Mouse (Mus musculus) midbrain, embryonic 12.5 days (tissue): ENCODE measurements around the gene Fgf4. TPM values are rescaled to one million over a fixed set of nuclear protein-coding genes. Genes with fewer than 3 reads are reported as not detected.

Experiments
- ATAC-seq: fragments of 200-750 bp; cut with Nextera tagmentation; 2 replicates; pipeline ENCODE4 v1.8.0; 2017; ENCODE audit warnings: low read depth, moderate TSS enrichment, moderate library complexity; ENCODE audit not compliant: low FRiP score
- H3K27ac ChIP-seq: fragments of 300-500 bp; sonication (generic); replicated peaks from 2 replicates; pipeline ENCODE4 v1.5.1; 2016; ENCODE audit warnings: mild to moderate bottlenecking
- H3K27me3 ChIP-seq: fragments of 300-500 bp; sonication (generic); 2 replicates; pipeline ENCODE4 v1.6.1; 2016; ENCODE audit warnings: mild to moderate bottlenecking
- H3K36me3 ChIP-seq: fragments of 300-500 bp; sonication (generic); 2 replicates; pipeline ENCODE4 v1.6.1; 2016
- H3K4me1 ChIP-seq: fragments of 300-500 bp; sonication (generic); 2 replicates; pipeline ENCODE4 v1.6.1; 2016
- H3K4me2 ChIP-seq: fragments of 300-500 bp; sonication (generic); replicated peaks from 2 replicates; pipeline ENCODE4 v1.6.1; 2016; ENCODE audit warnings: mild to moderate bottlenecking, moderate library complexity
- H3K4me3 ChIP-seq: fragments of 300-500 bp; sonication (generic); 2 replicates; pipeline ENCODE4 v1.5.1; 2016; ENCODE audit warnings: mild to moderate bottlenecking
- H3K9ac ChIP-seq: fragments of 300-500 bp; sonication (generic); replicated peaks from 2 replicates; pipeline ENCODE4 v1.6.1; 2016; ENCODE audit warnings: mild to moderate bottlenecking, moderate library complexity
- H3K9me3 ChIP-seq: fragments of 300-500 bp; sonication (generic); 2 replicates; pipeline ENCODE4 v1.6.1; 2016; ENCODE audit warnings: mild to moderate bottlenecking
- WGBS: fragments of 180-500 bp; shearing (Covaris S2); methylation state at CpG from one replicate; pipeline ENCODE4 v1.1.7; 2016; 5-methylcytosine and 5-hydroxymethylcytosine counted together
- polyA plus RNA-seq: library from polyadenylated mRNA; unstranded; fragments of >200 nt; fragmentation: Nextera tagmentation; extraction: Ambion mirVana; gene quantifications from 2 replicates; pipeline ENCODE4 v1.2.1, GENCODE M21; 2016

The Fgf4 gene
- polyA plus RNA-seq = not detected in 2 replicates

DNA sequence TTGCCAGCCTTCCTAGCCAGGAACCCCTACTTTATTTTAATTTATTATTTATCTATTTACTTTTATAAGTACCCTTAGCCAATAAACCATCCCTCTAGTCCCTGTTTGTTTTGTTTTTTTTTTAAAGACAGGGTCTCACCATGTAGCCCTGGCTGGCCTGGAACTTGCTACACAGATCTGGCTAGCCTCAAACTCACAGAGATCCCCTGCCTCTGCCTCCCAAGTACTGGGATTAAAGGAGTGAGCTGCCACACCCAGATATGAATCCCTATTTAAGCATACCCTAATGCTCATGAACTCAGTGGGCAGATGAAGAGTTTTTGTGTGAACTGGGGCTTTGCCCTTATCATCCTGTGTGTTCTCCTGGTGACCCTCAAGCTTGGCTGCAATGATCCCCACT is at the start of gene Fgf4:
TSS of gene Fgf4 (plus strand) at position 301 of the 400 bp plus-strand sequence.
- Histone ChIP-seq H3K27ac (no peak within 1 kb of the TSS), H3K9me3 (no peaks in the 10 kb centered on the region), H3K9ac (no peak within 1 kb of the TSS), H3K27me3 (peaks cover 34% of the 10 kb centered on the region), H3K4me3 (no peak within 1 kb of the TSS), H3K36me3 (no peaks in the 10 kb centered on the region), H3K4me1 (no peaks in the 10 kb centered on the region), H3K4me2 (no peak within 1 kb of the TSS)
- ATAC-seq = no peak

DNA sequence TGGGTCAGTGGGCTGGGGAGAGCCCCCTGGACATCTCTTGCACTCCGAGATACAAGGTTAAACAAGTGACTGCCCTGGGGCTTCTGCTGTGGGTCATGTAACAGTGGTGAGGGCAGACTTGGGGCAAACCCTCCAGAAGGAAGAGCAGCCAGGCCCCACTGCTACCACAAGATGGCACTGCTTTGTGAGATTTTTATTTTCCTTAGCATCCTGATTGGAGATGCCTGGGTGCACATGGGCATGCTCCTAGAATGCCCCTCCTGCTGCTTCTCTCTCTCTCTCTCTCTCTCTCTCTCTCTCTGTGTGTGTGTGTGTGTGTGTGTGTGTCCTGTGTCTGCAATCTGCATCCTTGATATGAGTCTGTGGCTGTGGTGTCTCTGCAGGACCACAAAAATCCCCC is 48.7 kb upstream of the Fgf4 start:
- H3K9ac ChIP-seq = no peak overlapping the region
- no peak overlapping the region for H3K27ac ChIP-seq
- peaks cover 17% of the 10 kb centered on the region; the same call in 1 of the 2 replicates for H3K4me1 ChIP-seq
- 33% methylated on average over 1 of the region's 1 CpGs for WGBS
- no peak overlapping the region for H3K4me3 ChIP-seq
- H3K9me3 ChIP-seq = no peaks in the 10 kb centered on the region
- ATAC-seq = no peak
- peaks cover 21% of the 10 kb centered on the region for H3K27me3 ChIP-seq
- H3K36me3 ChIP-seq = no peaks in the 10 kb centered on the region
- H3K4me2 ChIP-seq = no peak overlapping the region

GRCm38 (mm10) chr7:144807036-144807435 is 40.1 kb upstream of the Fgf4 start:
- Histone ChIP-seq H3K4me3 (no peak overlapping the region), H3K9ac (no peak overlapping the region), H3K27ac (no peak overlapping the region), H3K27me3 (peaks cover 7% of the 10 kb centered on the region; the same call in 1 of the 2 replicates), H3K9me3 (no peaks in the 10 kb centered on the region), H3K4me1 (no peaks in the 10 kb centered on the region), H3K4me2 (no peak overlapping the region), H3K36me3 (no peaks in the 10 kb centered on the region)
- no peak for ATAC-seq
- WGBS = 71% methylated on average over 5 of the region's 6 CpGs

- peaks cover 7% of the 10 kb centered on the region; the same call in 1 of the 2 replicates for H3K27me3 ChIP-seq
- no peaks in the 10 kb centered on the region for H3K36me3 ChIP-seq
- no peaks in the 10 kb centered on the region for H3K4me1 ChIP-seq
- no peak overlapping the region for H3K4me2 ChIP-seq
- H3K27ac ChIP-seq = no peak overlapping the region
- 77% methylated on average over 4 of the region's 4 CpGs for WGBS
- H3K4me3 ChIP-seq = no peak overlapping the region
- ATAC-seq = no peak
- H3K9ac ChIP-seq = no peak overlapping the region
- H3K9me3 ChIP-seq = no peaks in the 10 kb centered on the region
Measured at GRCm38 (mm10) chr7:144807976-144808577, 39.1 kb upstream of the Fgf4 start.

- H3K4me2 ChIP-seq = no peak overlapping the region
- no peaks in the 10 kb centered on the region for H3K9me3 ChIP-seq
- H3K27ac ChIP-seq = no peak overlapping the region
- WGBS = 43% methylated on average over 4 of the region's 4 CpGs
- H3K9ac ChIP-seq = no peak overlapping the region
- H3K36me3 ChIP-seq = no peaks in the 10 kb centered on the region
- 0 out of 2 replicates have a peak, but pooled peaks cover 5% of the 10 kb centered on the region for H3K27me3 ChIP-seq
- peaks cover 6% of the 10 kb centered on the region; the same call in 1 of the 2 replicates for H3K4me1 ChIP-seq
- H3K4me3 ChIP-seq = no peak overlapping the region
- no peak for ATAC-seq
Measured at GRCm38 (mm10) chr7:144811521-144811920, 35.6 kb upstream of the Fgf4 start.

DNA sequence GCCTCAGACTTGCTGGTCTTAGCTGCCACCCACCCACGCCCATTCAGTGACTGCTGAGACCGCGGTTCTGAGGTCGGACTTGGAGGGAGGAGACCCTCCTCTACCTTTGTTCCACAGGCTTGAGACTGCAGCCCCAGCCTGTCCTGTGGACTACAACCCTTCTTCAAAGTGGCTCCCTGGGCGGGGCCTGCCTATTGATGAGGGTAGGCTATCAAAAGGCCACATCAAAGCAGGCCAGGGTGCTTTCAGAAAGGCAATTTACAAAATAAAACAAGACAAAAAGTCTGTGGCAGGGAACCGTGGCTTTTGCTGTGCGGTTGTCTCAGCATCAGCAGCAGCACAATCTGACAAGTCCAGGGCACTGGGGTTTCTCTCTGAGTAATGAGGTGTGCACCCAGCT is 25.3 kb upstream of the Fgf4 start:
- no peak for ATAC-seq
- Histone ChIP-seq H3K9ac (no peak overlapping the region), H3K4me2 (no peak overlapping the region), H3K36me3 (no peaks in the 10 kb centered on the region), H3K4me1 (peaks cover 11% of the 10 kb centered on the region), H3K9me3 (peaks cover 5% of the 10 kb centered on the region; the same call in 1 of the 2 replicates), H3K27me3 (peaks cover 19% of the 10 kb centered on the region), H3K27ac (no peak overlapping the region), H3K4me3 (no peak overlapping the region)
- 32% methylated on average over 7 of the region's 7 CpGs for WGBS

- 91% methylated on average over 2 of the region's 2 CpGs for WGBS
- H3K9ac ChIP-seq = no peak overlapping the region
- ATAC-seq = no peak
- H3K27me3 ChIP-seq = peaks cover 22% of the 10 kb centered on the region
- no peaks in the 10 kb centered on the region for H3K9me3 ChIP-seq
- no peak overlapping the region for H3K4me3 ChIP-seq
- no peak overlapping the region for H3K27ac ChIP-seq
- H3K4me1 ChIP-seq = peaks cover 11% of the 10 kb centered on the region
- no peaks in the 10 kb centered on the region for H3K36me3 ChIP-seq
- no peak overlapping the region for H3K4me2 ChIP-seq
Measured at GRCm38 (mm10) chr7:144823988-144824387, 23.2 kb upstream of the Fgf4 start.

GRCm38 (mm10) chr7:144828369-144828768 is 18.8 kb upstream of the Fgf4 start:
- ATAC-seq = no peak
- H3K27me3 ChIP-seq = peaks cover 39% of the 10 kb centered on the region
- 45% methylated on average over 11 of the region's 11 CpGs for WGBS
- H3K27ac ChIP-seq = no peak overlapping the region
- no peak overlapping the region for H3K4me2 ChIP-seq
- peaks cover 8% of the 10 kb centered on the region for H3K4me1 ChIP-seq
- H3K9ac ChIP-seq = no peak overlapping the region
- H3K4me3 ChIP-seq = no peak overlapping the region
- no peaks in the 10 kb centered on the region for H3K9me3 ChIP-seq
- no peaks in the 10 kb centered on the region for H3K36me3 ChIP-seq

DNA sequence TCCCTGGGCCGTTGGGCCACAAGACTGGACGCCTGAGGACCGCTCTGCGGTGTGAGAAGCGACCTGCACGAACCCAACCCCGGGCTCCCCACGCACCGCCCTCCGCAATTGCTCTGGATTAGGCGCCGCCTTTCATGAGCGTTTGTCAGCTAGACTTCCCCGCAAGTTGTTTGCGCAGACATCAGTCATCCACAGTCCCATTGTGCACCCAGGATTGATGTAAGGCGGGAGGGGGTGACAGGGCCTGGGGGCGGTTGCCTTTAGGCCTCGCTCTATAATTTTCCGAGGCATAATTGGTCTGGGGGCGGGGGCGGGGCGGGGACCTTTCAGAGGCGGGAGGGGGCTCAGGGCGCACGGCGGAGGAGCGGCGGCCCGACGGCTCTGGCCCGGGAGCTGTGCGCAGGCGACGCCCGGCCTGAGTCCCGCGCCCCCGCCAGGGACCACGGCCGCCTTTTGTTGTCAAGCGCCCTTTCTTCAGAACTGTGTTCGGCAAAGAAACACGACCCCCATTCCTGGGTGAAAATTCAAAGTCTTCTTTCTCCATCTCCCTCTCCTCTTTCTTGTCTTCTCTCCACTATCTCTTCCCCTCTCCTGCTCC is 9.2 kb upstream of the Fgf4 start, which contains the start of gene Fgf3:
TSS of gene Fgf3 (plus strand) at position 193 of the 598 bp plus-strand sequence.
- Histone ChIP-seq H3K36me3 (no peaks in the 10 kb centered on the region), H3K27ac (no peak within 1 kb of the TSS), H3K27me3 (peaks cover 98% of the 10 kb centered on the region), H3K4me3 (peak within 1 kb of the TSS; percentile 42), H3K9me3 (no peaks in the 10 kb centered on the region), H3K4me2 (peak within 1 kb of the TSS; percentile 59), H3K4me1 (peaks cover 18% of the 10 kb centered on the region), H3K9ac (peak within 1 kb of the TSS; percentile 32; the same call in 1 of the 2 replicates)
- ATAC-seq = no peak
- 2% methylated on average over 43 of the region's 43 CpGs for WGBS

GRCm38 (mm10) chr7:144838522-144839503 is 8.4 kb upstream of the Fgf4 start:
- no peak overlapping the region for H3K27ac ChIP-seq
- no peak for ATAC-seq

GRCm38 (mm10) chr7:144846158-144846557 is 1.0 kb upstream of the Fgf4 start:
- no peak overlapping the region for H3K4me2 ChIP-seq
- H3K9ac ChIP-seq = no peak overlapping the region
- no peaks in the 10 kb centered on the region for H3K36me3 ChIP-seq
- H3K4me3 ChIP-seq = no peak overlapping the region
- peaks cover 38% of the 10 kb centered on the region for H3K27me3 ChIP-seq
- WGBS = 25% methylated on average over 4 of the region's 4 CpGs
- ATAC-seq = no peak
- H3K9me3 ChIP-seq = no peaks in the 10 kb centered on the region
- H3K4me1 ChIP-seq = no peaks in the 10 kb centered on the region
- H3K27ac ChIP-seq = no peak overlapping the region

More at GRCm38 (mm10) chr7:144838522-144839503, 8.4 kb upstream of the Fgf4 start:
- Histone ChIP-seq H3K9me3 (no peaks in the 10 kb centered on the region), H3K4me2 (peak overlapping the region; percentile 59), H3K9ac (peak overlapping the region; percentile 32; the same call in 1 of the 2 replicates), H3K36me3 (no peaks in the 10 kb centered on the region), H3K4me3 (peak overlapping the region; percentile 42), H3K4me1 (peaks cover 18% of the 10 kb centered on the region), H3K27me3 (peaks cover 96% of the 10 kb centered on the region)
- WGBS = under 1% methylated on average over 93 of the region's 94 CpGs
